Mouse (Mus musculus) heart, postnatal 0 days (tissue): Measurements from ENCODE around the gene Defb41. TPM values are rescaled to one million over a fixed set of nuclear protein-coding genes. Genes with fewer than 3 reads are reported as not detected.
"Not testable (repeated sequence)": the region's sequence is repeated elsewhere in the genome, so short reads cannot be mapped to it uniquely, and the experiment has no call there.

Experiments
- ATAC-seq: fragments of 200-750 bp; cut with Nextera tagmentation; 2 replicates; pipeline ENCODE4 v1.8.0; 2017; ENCODE audit warnings: low read depth, moderate number of reproducible peaks, moderate library complexity; ENCODE audit not compliant: insufficient read depth
- DNase-seq: peaks from one replicate; pipeline ENCODE4 v3.0.0-alpha.2; 2016; ENCODE audit warnings: low spot score
- H3K27ac ChIP-seq: fragments of 300-500 bp; sonication (generic); 2 replicates; pipeline ENCODE4 v1.5.1; 2014; ENCODE audit warnings: low read depth, mild to moderate bottlenecking
- H3K27me3 ChIP-seq: fragments of 300-500 bp; sonication (generic); 2 replicates; pipeline ENCODE4 v1.6.1; 2014; ENCODE audit warnings: low read length, mixed read lengths; ENCODE audit not compliant: control insufficient read depth, insufficient read depth
- H3K36me3 ChIP-seq: fragments of 300-500 bp; sonication (generic); replicated peaks from 2 replicates; pipeline ENCODE4 v1.6.1; 2014; ENCODE audit warnings: low read length, mixed read lengths; ENCODE audit not compliant: control insufficient read depth, insufficient read depth
- H3K4me1 ChIP-seq: fragments of 300-500 bp; sonication (generic); 2 replicates; pipeline ENCODE4 v1.6.1; 2014; ENCODE audit warnings: antibody characterized with exemption; ENCODE audit not compliant: control insufficient read depth, insufficient read depth
- H3K4me2 ChIP-seq: fragments of 300-500 bp; sonication (generic); 2 replicates; pipeline ENCODE4 v1.6.1; 2014; ENCODE audit warnings: low read depth, mild to moderate bottlenecking, low read length, moderate library complexity
- H3K4me3 ChIP-seq: fragments of 300-500 bp; sonication (generic); 2 replicates; pipeline ENCODE4 v1.5.1; 2014; ENCODE audit warnings: low read depth, low read length
- H3K9ac ChIP-seq: fragments of 300-500 bp; sonication (generic); replicated peaks from 2 replicates; pipeline ENCODE4 v1.6.1; 2014; ENCODE audit warnings: low read depth, low read length, mixed read lengths
- H3K9me3 ChIP-seq: fragments of 300-500 bp; sonication (generic); replicated peaks from 2 replicates; pipeline ENCODE4 v1.6.1; 2016; ENCODE audit warnings: low read length; ENCODE audit not compliant: control insufficient read depth
- CTCF ChIP-seq: IDR thresholded peaks from 2 replicates; pipeline ENCODE4 v1.5.1; 2016; ENCODE audit warnings: antibody characterized with exemption, control low read depth, low read depth
- EP300 ChIP-seq: IDR thresholded peaks from 2 replicates; pipeline ENCODE4 v1.6.1; 2016; ENCODE audit warnings: antibody characterized with exemption, low read depth
- whole genome bisulfite sequencing: fragments of 180-500 bp; shearing (Covaris S2); extraction: QIAGEN DNeasy Blood & Tissue Kit; methylation state at CpG from one replicate; pipeline ENCODE4 v1.1.7; 2014; 5-methylcytosine and 5-hydroxymethylcytosine counted together
- polyA plus RNA-seq: library from polyadenylated mRNA; unstranded; fragments of >200 nt; fragmentation: Nextera tagmentation; extraction: Ambion mirVana; gene quantifications from 2 replicates; pipeline ENCODE4 v1.2.1, GENCODE M21; 2015
- total RNA-seq: library from RNA; depleted of rRNA; stranded (reverse); fragments of >200 nt; gene quantifications from 2 replicates; pipeline ENCODE4 v1.2.3, GENCODE M21; 2014; ENCODE audit warnings: low replicate concordance; rRNA removed

Gene Defb41
- total and polyA plus RNA-seq, 2 experiments from 2014 or later = not detected

DNA sequence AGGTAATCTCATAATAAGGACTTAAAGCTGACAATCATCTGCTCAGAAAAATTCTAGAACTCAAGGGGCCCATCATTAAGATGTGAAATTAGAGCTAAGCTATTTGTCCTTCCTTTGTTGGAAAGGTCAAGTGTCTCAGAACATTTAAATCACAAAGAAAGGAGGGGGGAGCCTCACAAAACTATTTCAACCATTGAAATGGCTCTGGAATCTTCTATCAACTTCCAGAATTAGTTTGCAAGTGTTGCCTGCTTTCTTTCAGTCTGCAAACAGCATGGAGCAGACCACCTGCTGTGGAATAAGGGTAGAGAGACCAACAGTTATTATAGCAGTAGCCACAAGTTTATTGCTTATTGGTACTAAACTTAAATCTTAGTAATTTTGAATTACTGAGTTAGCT, 22.4 kb upstream of the Defb41 start:
- Histone ChIP-seq H3K4me2 (no peak overlapping the region), H3K9ac (no peak overlapping the region), H3K9me3 (no peaks in the 10 kb centered on the region), H3K27me3 (no peaks in the 10 kb centered on the region), H3K36me3 (no peaks in the 10 kb centered on the region), H3K27ac (no peak overlapping the region), H3K4me1 (no peaks in the 10 kb centered on the region), H3K4me3 (no peak overlapping the region)
- ATAC-seq = no peak
- DNase-seq = no peak
- TF ChIP-seq CTCF (no peak), EP300 (no peak)

DNA sequence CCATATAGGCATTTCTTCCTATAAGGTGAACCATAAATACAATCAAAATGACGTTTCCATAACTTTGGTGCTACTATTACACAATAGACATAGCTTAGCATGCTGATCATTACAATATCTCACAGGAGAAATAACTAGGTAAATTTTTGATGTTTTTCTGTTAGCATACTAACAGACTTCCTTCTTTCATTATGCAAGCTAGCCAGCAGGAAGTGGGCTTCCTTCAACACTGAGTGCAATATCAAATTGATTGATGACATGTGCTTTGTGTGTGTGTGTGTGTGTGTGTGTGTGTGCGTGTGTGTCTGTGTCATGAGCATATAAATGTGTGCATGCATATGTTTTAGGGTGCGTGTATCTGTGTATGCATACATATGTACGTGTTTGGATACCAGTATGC, 6.2 kb upstream of the Defb41 start:
- Histone ChIP-seq H3K4me1 (no peaks in the 10 kb centered on the region), H3K4me3 (no peak overlapping the region), H3K27me3 (no peaks in the 10 kb centered on the region), H3K27ac (no peak overlapping the region), H3K9me3 (no peaks in the 10 kb centered on the region), H3K4me2 (no peak overlapping the region), H3K9ac (no peak overlapping the region), H3K36me3 (no peaks in the 10 kb centered on the region)
- no peak for ATAC-seq
- DNase-seq = no peak
- no peak for TF ChIP-seq CTCF
- no peak for TF ChIP-seq EP300
- WGBS = 69% methylated on average over 4 of the region's 4 CpGs

DNA sequence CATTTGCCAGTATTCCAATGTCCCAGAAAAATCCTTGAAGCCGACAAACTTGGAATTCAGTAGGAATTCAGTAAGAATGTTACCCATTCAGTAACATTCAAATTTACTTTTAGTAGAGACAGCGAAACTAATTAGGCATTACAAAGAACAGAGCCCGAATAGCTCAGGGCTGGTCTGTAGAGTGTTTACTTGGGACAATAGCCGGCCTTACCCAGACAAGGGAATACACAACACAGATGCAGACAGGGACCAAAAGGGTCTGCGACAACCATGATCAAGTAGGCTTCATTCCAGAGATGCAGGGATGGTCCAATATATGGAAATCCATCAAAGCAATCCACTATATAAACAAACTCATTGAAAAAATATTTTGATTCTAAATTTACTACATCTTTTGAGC, 3.9 kb upstream of the Defb41 start:
- Histone ChIP-seq H3K36me3 (no peaks in the 10 kb centered on the region), H3K9ac (no peak overlapping the region), H3K4me2 (no peak overlapping the region), H3K4me1 (no peaks in the 10 kb centered on the region), H3K9me3 (no peaks in the 10 kb centered on the region), H3K4me3 (no peak overlapping the region), H3K27ac (no peak overlapping the region), H3K27me3 (no peaks in the 10 kb centered on the region)
- ATAC-seq = no peak
- WGBS = 74% methylated on average over 5 of the region's 5 CpGs
- no peak for TF ChIP-seq EP300
- no peak for DNase-seq

DNA sequence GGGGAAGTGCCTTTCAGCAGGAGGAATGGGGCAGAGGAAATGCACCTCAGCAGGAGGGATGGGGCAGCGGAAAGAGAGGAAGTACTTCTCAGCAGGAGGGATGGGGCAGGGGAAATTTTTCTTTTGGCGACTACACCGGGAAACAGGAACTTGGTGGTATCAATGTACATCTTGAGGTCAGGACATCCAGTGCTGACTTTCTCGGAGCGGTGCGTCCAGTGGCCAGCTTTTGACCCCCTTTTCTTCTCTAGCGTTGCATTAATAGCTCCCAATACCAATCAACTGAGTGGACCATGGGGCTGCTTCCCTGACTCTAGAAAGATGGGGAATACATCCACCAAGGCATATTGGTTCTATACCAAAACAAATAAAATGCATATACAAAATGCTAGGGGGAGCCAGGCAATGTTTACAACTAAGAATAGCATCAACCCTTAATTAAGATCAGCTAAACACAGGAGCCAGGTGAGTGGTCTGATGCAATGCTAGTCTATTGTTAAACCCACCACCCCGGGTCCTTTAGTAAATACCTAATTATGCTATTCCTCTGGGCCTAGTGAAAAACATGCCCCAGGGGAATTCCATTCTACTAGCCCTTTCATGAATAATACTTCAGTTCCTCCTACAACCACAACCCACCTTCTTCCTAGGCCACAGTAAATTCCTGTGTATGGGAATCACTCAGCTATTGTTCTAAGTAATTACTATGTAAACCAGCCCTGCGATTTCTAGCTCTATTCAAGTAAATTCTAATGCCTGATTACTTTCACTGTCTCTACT, 18.9 kb downstream of the Defb41 start:
- not testable (repeated sequence) for H3K9ac ChIP-seq, ATAC-seq, H3K4me1 ChIP-seq, H3K27me3 ChIP-seq, H3K4me3 ChIP-seq, H3K4me2 ChIP-seq, DNase-seq, H3K9me3 ChIP-seq, H3K36me3 ChIP-seq, H3K27ac ChIP-seq
- WGBS = 78% methylated on average over 9 of the region's 9 CpGs

DNA sequence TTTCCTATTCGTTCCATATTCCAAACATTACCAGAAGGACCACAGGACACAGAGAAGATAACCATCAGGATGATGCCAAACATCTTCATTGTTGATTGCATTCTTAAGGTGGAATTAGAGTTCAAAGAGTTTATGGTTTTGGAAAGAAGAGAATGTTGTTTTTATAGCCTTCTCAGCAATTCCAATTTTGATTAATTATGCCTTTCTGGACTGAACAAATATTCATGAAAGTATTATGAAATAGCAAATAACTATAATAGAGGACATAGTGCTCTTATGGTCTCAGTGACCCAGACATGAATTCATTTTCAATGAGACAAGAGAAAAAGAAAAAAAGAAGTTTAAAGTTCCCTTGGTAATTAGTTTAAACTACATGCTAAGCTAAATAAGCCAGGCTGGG, 27.6 kb downstream of the Defb41 start, which contains the start of gene Defb18:
TSS of gene Defb18 (minus strand) at position 101 of the 400 bp plus-strand sequence.
- TF ChIP-seq CTCF (no peak), EP300 (no peak)
- ATAC-seq (no peak), DNase-seq (no peak)
- no peak within 1 kb of the TSS for H3K9ac ChIP-seq
- H3K36me3 ChIP-seq = no peaks in the 10 kb centered on the region
- H3K4me1 ChIP-seq = no peaks in the 10 kb centered on the region
- no peak within 1 kb of the TSS for H3K4me3 ChIP-seq
- no peaks in the 10 kb centered on the region for H3K9me3 ChIP-seq
- no peak within 1 kb of the TSS for H3K4me2 ChIP-seq
- H3K27me3 ChIP-seq = no peaks in the 10 kb centered on the region
- H3K27ac ChIP-seq = no peak within 1 kb of the TSS
- 44% methylated on average over 1 of the region's 1 CpGs for WGBS

DNA sequence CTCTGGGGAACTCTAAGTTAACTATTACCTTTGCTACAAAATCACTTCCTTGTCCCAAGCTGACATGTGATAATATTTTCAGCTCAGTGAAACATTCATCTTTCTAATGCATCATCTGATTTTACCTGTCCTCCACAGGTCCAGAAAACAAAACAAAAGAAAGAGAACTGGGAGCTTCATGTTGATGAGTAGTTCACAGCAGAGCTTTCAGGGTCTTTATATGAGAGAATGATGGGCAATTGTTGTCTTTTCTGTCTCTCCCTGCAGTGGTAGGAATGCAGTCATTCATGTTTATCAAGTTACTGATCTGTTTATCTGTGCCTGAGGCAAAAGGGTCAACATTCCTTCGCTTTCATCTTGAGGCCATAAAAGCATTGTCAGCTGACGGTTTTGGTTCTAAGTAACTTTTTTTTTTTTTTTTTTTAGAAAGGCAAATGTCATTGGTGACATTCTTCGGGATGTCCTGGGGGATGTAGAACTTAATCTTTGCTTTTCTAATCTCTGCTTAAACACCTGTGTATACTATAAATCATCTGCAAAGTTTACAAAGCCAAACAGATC, 41.5 kb downstream of the Defb41 start:
- WGBS = 18% methylated on average over 3 of the region's 3 CpGs
- TF ChIP-seq EP300 = no peak
- no peak for TF ChIP-seq CTCF
- ATAC-seq = no peak

More for the DNA sequence above, 41.5 kb downstream of the Defb41 start:
- no peak for DNase-seq
- Histone ChIP-seq H3K27me3 (no peaks in the 10 kb centered on the region), H3K4me2 (no peak overlapping the region), H3K27ac (no peak overlapping the region), H3K9me3 (no peaks in the 10 kb centered on the region), H3K36me3 (no peaks in the 10 kb centered on the region), H3K4me1 (no peaks in the 10 kb centered on the region), H3K9ac (no peak overlapping the region), H3K4me3 (no peak overlapping the region)

Other genes with a start within 250 kb of the Defb41 start
- gene Crisp4, start 119.2 kb downstream of the Defb41 start, total RNA-seq = not detected in 2 replicates
- not detected in 2 replicates for gene Crisp4, start 119.2 kb downstream of the Defb41 start, polyA plus RNA-seq
- gene Defb18, start 27.7 kb downstream of the Defb41 start, total RNA-seq = not detected in 2 replicates
- not detected in 2 replicates for gene Defb18, start 27.7 kb downstream of the Defb41 start, polyA plus RNA-seq